Mouse (Mus musculus): ENCODE measurements at regions not wholly inside any gene's neighbourhood (a gene's known extent, or its start where the extent isn't known, plus 50 kb on each side); places are given as distances from the start of the nearest gene placed in this dataset.

DNA sequence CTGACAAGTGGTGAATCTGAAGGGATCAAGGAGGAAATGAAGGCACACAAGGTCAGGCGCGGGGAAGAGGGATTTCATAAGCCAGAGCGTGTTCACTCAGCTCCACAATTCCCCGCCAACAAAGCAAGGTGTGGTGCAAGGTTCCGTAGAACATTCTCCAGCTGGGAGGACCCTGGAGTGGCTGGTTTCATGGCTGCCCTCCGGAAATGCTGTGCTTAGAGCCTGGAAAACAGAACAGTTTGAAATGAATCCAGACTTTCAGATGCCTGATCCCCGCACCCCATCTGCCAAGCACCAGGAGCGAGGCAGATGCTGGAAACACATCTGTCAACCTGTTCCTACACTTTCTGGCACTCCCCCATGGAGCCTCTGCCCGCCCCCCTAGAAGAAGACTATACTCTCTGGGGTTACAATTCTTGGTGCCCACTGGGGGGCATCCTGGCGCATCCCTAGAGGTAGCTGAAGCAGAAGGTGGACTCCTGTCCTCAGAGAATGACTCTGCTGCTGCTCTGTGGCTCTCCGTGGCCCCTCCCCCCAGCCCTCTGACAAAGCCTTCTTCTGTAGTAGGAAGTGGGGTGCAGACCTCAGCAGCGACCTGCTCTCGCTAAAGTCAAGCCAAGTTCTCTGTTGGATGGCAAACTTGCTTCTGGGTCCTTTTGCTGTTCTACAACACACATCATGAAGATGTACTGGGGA lies 54.5 kb upstream of the Mafb start:
- DNase-seq, result peak; percentile 32

DNA sequence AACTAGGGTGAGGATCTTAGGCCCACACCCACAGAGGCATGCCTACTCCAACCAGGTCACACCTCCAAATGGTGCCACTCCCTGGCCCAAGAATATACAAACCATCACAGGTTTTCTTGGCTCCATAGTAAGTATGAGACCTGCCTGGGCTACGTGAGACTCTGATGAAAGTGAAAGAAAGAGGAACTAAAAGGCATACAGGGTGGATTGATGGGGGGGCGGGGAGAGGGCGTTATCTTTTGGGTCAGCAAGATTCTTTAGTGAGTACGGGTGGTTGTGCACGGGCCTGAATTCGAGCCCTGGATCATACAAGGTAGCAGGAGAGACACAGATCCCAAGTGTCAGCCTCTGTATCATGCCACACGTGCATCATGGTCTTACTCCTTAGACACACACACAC lies 57.6 kb upstream of the Mafb start:
- no peak for DNase-seq

DNA sequence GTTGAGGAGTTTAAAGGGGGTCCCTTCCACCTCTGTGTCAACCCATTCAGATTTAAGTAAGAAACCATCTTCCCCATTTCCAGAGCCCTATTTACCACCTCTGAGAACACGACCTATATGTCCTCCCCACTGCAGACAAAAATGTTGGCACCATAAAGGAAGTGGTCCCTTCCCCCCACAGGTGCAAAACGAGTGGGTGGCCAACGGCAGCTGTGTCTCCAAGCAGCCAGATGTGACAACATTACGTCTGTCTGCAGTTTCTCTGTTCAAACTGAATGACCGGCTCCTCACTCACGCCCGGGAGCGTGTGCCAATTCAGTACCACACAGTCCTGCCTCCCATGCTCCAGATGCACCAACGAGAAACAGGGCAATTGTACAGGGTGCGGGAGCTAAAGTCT lies 60.6 kb upstream of the Mafb start:
- no peak for DNase-seq

DNA sequence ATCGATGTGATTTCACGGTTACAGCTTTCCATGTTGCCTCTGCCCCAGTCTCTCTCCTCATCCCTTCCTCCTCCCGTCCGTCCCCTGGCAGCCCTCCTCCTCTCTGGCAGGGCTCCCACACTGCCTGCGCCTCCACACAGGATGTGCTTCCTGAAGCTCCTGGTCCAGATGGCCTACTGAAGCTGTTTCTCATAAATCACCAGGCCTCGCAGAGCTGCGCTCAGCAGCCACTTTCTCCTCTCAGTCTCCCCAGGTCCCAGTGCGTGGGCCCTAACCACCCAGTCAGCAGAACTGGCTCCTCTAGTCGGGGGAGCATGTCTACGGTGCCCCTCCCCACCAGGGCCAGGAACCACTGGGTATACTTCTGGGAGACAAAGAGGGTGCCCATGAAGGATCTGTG lies 66.4 kb upstream of the Mafb start:
- DNase-seq, result peak; percentile 82

DNA sequence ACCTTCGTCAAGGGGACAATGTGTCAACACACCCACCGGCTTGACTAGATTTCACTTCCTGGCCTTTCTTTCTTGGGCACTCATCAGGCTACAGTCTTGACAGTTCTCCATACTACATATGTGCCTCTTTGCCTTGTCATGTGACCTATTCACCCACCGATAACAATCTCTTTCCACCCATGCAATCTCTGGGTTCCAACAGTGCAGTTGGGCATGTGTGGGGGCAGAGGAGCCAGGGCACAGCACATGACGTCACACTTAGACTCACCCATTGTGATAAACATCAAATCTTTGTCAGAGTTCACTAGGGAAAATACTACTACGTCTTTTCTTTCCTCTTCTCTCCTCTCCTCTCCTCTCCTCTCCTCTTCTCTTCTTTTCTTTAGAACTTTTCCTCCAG lies 67.8 kb upstream of the Mafb start:
- no peak for DNase-seq

DNA sequence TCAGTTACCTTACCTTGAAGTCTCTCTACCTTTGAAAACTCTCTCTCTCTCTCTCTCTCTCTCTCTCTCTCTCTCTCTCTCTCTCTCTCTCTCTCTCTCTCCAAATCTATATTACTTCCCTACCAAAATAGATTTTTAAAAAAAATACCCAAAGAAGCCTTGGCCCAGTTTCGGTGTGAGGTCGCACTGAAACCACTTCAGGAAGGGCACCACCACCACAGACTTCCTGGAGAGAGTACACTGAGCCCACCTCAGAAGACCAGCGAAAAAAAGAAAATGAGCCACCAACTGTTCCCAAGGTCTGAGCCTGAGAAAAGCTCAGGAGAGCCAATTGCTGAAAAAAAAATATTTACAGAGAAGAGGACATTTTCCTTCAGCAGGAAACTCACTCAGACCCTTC lies 68.8 kb upstream of the Mafb start:
- DNase-seq, result no peak

DNA sequence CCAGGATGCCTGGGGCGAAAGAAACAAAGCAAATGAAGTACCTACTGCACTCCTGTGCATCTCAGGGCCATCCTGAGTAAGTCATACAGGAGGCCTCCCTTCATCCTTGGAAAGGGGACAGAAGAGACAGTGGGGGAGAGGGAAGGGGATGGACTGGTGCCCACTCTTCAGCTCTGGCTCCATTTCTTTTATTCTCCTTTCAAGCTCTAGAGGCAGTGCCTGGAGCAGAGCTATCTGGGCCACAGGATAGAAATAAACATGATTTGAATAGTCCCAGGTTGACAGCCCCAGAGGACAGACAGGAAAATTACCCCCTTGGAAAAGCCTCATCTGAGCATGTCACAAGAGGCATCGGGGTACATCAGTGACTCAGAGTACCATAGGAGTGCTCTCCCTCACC lies 72.2 kb upstream of the Mafb start:
- DNase-seq, result no peak

DNA sequence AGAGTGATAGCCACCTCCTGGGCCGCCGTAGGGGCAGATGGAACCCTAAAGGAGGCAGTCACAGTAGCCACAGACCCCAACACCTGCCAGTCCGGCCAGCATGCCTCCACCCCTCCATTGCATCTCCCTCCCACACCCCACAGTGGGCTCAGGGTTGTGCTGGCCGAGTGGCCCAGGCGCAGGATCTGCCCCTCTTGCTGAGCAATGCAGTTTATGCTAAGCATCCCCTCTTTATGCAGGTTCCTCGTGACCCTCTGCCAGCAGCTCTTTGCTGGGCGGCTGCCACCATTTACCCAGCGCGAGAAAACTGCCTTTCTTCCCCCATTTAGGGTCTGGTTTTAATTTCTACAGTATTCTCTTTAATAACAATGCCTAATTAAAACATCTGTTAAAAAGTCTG lies 73.4 kb upstream of the Mafb start:
- DNase-seq, result no peak

DNA sequence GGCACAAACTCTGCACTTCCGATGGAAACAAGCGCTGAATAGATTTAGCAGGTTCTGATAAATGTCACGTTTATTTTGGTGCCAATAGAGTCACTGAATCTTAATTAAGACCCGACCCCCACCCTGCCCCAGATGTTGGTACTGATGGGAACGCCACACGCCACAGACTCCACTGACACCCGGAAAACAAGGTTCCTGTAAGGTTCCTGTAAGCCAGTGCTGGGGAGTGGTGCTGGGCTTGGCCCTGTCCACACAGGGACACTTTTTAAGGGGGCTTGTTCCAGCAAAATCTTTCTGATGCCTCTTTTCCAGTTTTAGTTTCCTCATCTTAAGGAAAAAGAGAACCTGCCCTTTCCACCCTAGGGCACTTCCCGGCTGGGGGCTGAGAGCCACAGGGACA lies 84.2 kb upstream of the Mafb start:
- no peak for DNase-seq

DNA sequence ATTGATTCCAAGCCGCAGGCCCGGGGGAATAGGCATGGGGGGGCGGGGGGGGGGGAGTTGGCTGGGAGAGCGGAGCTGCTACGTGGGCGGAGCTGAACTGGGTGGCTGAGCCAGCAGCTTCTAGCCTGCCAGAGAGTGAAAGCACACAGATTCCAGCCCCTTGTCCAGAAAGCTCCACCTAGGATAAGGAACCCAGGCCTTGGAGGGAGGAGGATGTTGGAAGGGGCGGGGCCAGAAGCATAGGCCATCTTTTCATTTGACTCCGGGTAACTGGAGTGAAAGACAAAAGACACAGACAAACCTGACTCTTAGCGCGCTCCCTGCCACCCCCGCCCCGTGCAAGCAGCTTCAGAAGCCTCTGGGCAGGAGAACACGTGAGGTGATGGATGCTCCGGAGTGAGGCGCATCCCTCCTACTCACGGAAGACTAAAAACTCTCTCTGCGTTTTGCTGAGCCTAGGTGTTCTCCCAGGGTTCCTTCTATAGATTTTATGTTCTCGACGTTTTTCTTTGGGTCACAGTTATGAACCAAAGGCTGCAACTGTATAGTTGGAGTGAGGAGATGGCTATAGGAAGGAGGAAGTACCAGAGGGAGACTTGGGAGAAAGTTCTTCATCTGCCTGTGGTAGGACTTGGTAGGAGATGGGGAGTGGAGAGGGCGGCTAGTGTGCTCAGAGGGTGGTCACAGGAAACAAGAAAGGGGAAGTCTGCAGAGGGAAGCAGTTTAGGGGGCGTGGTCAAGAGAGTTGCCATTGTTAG lies 84.8 kb upstream of the Mafb start:
- peak; percentile 34 for DNase-seq

DNA sequence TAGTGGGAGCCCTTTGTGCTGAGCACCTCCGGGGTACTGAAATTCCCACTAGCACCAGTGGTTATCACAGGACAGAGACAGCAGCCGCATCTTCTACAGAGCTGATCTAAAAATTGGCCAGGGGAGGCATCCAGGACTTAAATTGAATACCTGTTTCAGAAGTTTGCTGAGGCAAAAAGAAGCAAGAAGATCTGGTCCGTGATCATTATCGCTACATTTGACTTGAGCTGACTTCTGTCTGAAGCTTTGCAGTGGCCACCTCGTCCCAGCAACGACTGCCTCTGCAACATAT lies 85.3 kb upstream of the Mafb start:
- no peak for DNase-seq

DNA sequence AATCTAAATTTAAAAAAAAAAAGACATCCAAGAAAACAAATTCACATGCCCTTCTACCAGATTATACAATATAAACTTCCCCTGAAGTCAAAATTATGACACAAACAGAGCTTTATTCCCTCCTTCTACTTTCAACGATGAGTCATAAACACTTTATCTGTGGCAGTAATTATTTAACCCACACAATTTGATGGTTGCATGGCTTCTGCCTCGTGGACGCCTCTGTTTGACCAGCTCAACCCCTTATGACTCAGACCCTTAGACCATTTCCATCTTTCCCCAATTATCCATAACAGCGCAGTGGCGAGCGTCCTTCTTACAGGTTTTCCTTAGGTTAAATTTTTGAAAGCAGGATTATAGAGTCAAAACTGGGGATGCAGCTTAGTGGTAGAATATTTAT lies 85.9 kb upstream of the Mafb start:
- no peak for DNase-seq

DNA sequence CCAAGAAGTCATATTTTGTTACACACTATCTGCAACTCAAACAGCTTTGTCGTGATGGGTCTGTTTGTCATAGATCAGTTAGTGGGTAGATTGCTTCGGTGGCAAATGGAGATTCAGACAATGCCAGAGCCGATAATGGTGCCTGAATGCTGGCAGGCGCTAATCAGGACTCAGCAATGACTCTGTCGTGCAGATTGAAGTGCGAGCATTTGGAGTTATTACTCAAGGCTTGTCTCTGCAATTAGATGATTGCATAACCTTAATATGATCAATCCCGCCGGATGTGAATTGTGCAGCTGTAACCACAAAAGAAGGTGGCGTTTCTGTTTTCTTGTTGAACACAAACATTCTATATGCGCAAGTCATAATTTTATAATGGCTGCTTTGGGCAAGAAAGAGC lies 88.8 kb upstream of the Mafb start:
- no peak for DNase-seq

DNA sequence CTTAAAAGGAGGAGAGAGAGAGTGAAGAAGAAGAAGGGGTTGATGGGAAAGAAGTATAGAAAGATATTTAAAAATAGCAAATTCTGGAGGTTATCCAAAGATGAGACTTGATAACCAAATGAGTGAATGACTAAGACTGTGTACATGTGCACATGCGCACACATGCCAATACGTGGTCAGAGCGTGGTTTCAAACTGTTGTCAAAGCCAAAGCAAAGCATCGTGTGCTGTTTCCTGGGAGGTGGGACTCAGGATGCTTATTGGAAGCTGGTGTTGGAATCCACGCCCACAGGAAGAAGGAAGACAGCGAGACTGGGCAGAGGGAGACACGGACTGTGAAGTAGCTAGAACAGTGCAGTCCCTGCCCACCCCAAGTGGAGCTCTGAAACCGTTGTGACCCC lies 89.8 kb upstream of the Mafb start:
- DNase-seq, result no peak

DNA sequence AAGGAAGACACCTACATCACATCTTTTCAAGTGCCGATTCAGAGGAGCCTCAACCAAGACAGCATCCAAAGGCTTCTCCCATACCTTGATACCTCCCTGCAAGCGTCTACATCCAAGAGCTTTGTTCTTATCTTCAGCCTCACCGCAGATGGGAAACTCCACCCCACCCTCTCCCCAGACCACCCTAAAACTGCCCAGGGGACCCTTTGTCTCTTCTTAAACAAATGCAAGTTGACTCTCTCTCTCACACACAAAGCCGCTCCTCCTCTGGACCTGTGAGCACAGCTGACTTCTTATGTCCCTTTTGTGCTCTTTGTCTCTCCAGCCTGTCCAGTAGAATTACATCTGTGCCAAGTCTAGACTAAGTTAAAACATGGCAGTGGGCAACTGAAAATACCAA lies 104.7 kb upstream of the Mafb start:
- no peak for DNase-seq

DNA sequence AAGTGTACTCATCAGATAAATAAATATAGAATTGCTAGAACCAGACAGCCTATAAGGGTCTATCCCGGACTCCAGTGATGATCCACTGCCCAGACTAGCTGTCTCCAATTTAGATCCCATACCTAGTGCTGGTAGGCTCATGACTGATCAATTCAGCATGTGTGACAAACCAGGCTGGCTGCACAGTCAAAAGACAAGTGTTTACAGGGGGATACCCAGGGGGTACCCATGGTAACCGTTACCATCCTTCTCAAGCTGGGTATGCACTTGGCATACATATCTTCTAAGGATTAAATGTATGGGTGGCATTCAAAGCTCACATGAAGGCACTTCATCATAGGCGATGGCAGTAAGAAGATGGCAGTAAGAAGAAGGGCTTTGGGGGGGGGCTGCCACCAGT lies 109.3 kb upstream of the Mafb start:
- DNase-seq, result no peak

DNA sequence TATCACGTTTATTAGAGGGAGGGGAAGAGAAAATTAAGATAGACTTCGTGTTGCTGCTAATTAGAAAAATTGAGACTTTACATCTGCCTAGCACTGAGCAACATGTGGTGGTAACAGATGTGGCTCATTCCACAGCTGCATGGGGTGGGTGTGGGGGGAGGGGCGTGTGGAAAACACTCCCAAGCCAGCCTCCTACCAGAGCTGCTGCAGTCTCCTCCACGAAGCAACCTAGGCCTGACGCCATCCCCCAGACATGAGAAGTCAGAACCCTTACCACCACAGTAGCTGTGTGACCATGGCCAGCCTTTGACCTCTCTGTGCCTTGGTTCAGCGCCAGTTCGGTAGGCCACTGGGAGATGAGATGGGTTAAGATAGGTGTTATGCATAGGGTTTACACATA lies 112.4 kb upstream of the Mafb start:
- no peak for DNase-seq

DNA sequence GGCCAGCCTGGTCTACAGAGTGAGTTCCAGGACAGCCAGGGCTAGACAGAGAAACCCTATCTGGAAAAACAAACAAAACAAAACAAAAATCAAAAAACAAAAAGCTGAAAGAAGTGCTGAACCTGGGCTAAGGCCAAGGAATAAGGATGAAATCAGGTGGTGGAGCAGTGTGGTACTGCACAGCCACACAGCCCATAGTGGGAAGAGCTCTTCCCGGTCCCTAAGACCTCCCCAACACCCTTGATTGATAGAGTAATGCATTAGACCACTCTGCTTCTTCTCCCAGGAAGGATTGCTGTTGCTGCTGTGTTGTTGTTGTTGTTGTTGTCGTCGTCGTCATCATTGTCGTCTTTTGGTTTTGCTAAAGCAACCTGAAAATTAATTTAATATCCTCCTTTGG lies 118.2 kb upstream of the Mafb start:
- DNase-seq, result no peak

DNA sequence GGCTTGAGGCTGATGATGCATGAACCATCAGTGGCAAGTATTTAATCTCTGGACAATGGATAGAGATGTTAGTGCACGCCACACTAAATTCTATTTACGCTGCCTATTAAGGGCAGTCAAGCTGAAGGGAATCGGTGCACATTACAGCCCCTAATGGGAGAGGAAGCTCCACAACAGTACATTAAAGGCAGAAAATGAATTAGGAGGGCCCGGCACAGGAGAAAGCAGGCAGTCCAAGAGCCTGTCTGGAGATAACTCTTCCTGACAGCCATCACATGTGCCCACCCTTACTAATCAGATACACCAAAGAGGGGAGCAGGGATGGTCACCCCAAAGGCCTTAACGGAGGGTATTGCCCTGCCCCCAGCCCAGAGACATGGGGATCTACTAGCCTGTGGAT lies 118.7 kb upstream of the Mafb start:
- no peak for DNase-seq

DNA sequence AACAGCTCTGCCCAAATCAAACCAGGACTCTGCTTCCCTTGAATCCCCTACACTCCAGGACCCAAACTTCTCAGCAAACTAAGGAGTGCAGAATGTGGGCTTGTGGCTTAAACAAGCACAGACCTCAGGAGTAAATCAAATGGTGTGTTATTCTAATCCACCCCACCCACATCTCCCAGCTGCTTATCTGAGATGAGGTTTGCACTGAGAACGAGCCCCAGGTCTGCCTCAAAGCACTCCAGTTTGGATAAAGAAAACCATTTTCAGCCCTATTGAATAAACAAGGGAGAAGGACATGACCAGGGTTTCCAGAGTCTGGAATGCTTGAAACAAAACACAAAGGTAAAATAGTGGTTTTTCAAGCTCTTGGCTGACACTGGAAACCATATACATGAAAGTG lies 132.9 kb upstream of the Mafb start:
- no peak for DNase-seq

DNA sequence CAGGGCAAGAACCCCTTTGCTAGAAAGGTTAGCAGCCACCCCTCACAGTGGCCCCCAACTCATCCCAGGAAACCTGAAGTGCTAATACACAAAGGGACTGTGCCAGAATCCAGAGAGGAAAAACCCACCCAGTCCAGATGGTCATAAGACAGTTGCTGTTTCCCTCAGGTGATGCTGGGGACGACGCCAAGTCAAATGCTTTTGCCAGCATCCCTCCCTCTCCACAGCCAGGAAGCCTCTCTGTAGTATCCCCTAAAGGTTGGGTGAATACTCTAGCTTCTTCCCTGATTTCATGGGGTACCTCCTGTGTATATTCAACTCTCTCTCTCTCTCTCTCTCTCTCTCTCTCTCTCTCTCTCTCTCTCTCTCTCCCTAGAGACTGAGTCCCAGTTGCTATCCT lies 136.0 kb upstream of the Mafb start:
- DNase-seq, result no peak

DNA sequence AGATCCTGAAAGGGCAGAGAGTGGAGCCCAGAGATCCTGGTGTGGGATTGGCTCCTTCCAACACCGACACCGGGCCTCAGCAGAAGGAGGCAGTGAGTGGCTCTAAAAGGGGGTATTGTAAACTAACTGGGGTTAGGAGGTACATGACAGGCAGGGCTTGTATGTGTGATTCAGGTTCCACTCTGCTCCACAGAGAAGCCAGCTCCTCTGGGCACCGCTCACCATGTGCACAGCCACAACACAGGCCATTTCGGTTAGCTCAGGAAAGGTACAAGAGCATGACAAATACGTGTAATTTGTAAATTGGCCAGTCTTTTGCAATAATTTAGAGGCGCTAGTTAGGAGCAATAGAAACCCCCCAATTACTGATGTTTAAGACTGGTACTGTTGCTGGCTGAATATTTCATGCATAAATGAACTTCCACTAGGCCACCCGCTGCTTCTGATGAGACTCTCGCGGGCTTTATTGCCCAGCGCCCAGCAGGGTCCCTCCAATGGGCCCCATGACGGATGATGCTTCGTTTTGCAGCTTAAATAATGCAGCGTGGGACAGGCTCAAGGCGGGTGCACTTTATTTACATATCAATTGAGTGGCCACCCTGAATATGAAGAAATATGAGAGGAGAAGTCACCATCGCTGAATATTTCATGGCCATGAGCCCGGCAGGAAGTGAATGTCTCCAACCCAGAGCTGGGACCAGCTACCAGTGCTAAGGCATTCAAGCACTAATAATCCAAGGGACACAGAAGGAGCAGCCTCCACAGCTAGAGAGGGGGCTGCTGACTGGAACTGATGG lies 136.9 kb upstream of the Mafb start:
- DNase-seq, result no peak

DNA sequence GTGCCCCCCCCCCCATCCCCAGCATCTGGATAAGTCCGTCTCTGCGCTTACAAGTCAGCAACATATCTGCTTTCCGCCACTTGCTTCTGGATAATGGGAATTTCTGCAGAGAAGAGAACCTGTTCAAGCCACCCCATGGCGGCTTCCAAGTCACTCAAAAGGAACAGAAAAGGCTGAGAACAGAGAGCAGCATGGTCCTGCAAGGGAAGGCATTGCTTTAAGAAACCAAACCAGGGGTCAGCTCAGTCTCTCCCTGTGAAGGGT lies 137.5 kb upstream of the Mafb start:
- DNase-seq, result no peak

DNA sequence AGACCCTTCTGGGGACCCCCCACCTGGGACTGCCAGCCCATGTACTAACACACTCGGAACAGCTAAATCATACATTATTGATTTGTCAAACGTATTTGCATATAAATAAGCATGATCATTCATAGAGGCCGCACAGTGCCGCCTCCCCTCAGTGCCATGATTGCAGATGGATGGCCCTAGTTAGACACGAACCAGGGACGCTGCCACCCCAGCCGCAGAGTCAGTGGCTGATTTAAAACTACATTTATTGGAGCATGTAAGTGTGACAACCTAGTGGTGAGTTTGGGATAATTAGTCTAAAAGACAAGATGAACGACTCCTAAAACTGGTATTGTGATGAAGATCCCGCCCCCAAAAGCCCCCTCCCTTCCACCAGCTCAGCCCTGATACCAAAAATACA lies 138.3 kb upstream of the Top1 start:
- no peak for DNase-seq

Data from right cerebral cortex, postnatal 14 days (tissue).